In the genomic region with DNA sequence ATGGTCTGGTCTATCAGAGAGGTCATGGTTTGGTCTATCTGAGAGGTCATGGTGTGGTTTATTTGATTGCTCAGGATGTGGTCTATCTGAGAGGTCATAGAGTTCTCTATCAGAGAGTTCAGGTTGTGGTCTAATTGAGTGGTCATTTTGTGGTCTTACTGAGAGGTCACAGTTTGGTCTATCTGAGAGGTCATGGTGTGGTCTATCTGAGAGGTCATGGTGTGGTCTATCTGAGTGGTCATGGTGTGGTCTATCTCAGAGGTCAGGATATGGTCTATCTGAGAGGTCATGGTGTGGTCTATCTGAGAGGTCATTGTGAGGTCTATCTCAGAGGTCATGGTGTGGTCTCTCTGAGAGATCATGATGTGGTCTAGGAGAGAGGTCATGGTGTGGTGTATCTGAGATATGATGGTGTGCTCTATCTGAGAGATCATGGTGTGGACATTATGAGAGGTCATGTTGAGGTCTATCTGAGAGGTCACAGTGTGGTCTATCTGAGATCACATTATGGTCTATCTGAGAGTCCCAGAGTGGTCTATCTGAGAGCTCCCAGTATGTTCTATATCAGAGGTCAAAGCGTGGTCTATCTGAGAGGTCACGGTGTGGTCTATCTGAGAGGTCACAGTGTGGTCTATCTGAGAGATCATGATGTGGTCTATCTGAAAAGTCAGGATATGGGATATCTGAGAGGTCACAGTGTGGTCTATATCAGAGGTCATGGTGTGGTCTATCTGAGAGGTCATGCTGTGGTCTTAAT, we compare ENCODE assay signal across 9 mouse cellular contexts. TPM values are rescaled to one million over a fixed set of nuclear protein-coding genes. Genes with fewer than 3 reads are reported as not detected.
A peak's percentile ranks its signal among the peaks of the same experiment; 100 is the strongest.
DNase-seq lines count a peak whose midpoint lies in the region; ATAC-seq and TF ChIP-seq lines count a peak whose summit lies in the region.
"Had no signal": no experiment of that assay in that cellular context is flagged by ENCODE, and none has a peak within 500 bp of the region (broad histone marks: within the 10 kb centered on the region; RNA-seq: fewer than 3 reads in every experiment).

No protein-coding gene starts in this region.

- no peak for TF ChIP-seq CTCF in kidney, postnatal 0 days (IDR thresholded peaks at IDR 0.05; ENCODE audit: low read depth)
- no peak for TF ChIP-seq CTCF in kidney, adult 2 months (conservative IDR thresholded peaks at IDR 0.05; ENCODE audit: insufficient read depth, insufficient read length, low read depth, low read length)

- no peak overlapping the region for H3K4me3 ChIP-seq in kidney, postnatal 0 days (replicated peaks; ENCODE audit: low read depth, low read length)
- H3K4me3 ChIP-seq in kidney, adult 2 months (ENCODE audit: insufficient read depth, low read depth, low read length) = no peak overlapping the region
- no peak overlapping the region for H3K4me3 ChIP-seq in forebrain, embryonic 14.5 days (ENCODE audit: low read depth, low read length)
- H3K4me3 ChIP-seq in liver, embryonic 13.5 days (replicated peaks) = no peak overlapping the region

- peak; percentile 21 for DNase-seq in kidney, postnatal 0 days (ENCODE audit: low spot score)
- no peak for DNase-seq in kidney, adult 2 months
- DNase-seq in forebrain, embryonic 14.5 days (ENCODE audit: low spot score) = peak; percentile 53
- no peak for DNase-seq in liver, embryonic 13.5 days
- DNase-seq in splenic B cell, adult 2 months (ENCODE audit: low read depth, low spot score) = peak; percentile 60
- DNase-seq in right cerebral cortex, adult 18-20 months = no peak
- DNase-seq in cerebellum, postnatal 25 days = no peak
- no peak for DNase-seq in left cerebral cortex, postnatal 4 days

- no peak overlapping the region for H3K27ac ChIP-seq in kidney, postnatal 0 days
- no peak overlapping the region for H3K27ac ChIP-seq in kidney, adult 2 months (ENCODE audit: insufficient read depth, low read depth, low read length)
- H3K27ac ChIP-seq in forebrain, embryonic 14.5 days (ENCODE audit: low read depth, low read length) = no peak overlapping the region
- no peak overlapping the region for H3K27ac ChIP-seq in liver, embryonic 13.5 days

- TF ChIP-seq POLR2A in kidney, adult 2 months (IDR thresholded peaks at IDR 0.05; ENCODE audit: low read depth, low read length) = no peak

- no peaks in the 10 kb centered on the region for H3K9me3 ChIP-seq in kidney, postnatal 0 days (replicated peaks; ENCODE audit: low read length)
- H3K9me3 ChIP-seq in forebrain, embryonic 14.5 days (replicated peaks; ENCODE audit: control insufficient read depth, low read length) = peaks cover 19% of the 10 kb centered on the region
- H3K9me3 ChIP-seq in liver, embryonic 13.5 days (replicated peaks) = peaks cover 7% of the 10 kb centered on the region; the same call in 1 of the 2 replicates

- peak; percentile 73 for ATAC-seq in kidney, postnatal 0 days (replicated peaks; ENCODE audit: low FRiP score, low read depth)
- peak; percentile 40 for ATAC-seq in forebrain, embryonic 14.5 days
- ATAC-seq in liver, embryonic 13.5 days (ENCODE audit: low read depth) = peak; percentile 59

- H3K4me1 ChIP-seq in kidney, postnatal 0 days (replicated peaks; ENCODE audit: insufficient read depth, low read length) = no peaks in the 10 kb centered on the region
- no peaks in the 10 kb centered on the region for H3K4me1 ChIP-seq in kidney, adult 2 months (ENCODE audit: control insufficient read depth, insufficient read depth, low read length)
- no peaks in the 10 kb centered on the region for H3K4me1 ChIP-seq in forebrain, embryonic 14.5 days (ENCODE audit: control insufficient read depth, insufficient read depth, low read length)
- H3K4me1 ChIP-seq in liver, embryonic 13.5 days (replicated peaks) = no peaks in the 10 kb centered on the region

- no peak overlapping the region for H3K9ac ChIP-seq in kidney, postnatal 0 days (ENCODE audit: low read depth, low read length)
- H3K9ac ChIP-seq in forebrain, embryonic 14.5 days (ENCODE audit: low read length) = no peak overlapping the region
- no peak overlapping the region for H3K9ac ChIP-seq in liver, embryonic 13.5 days

- no peak overlapping the region for H3K4me2 ChIP-seq in kidney, postnatal 0 days (ENCODE audit: low read length)
- H3K4me2 ChIP-seq in forebrain, embryonic 14.5 days (ENCODE audit: low read length) = no peak overlapping the region
- H3K4me2 ChIP-seq in liver, embryonic 13.5 days = no peak overlapping the region

- 86% methylated on average over 2 of the region's 2 CpGs for WGBS in kidney, postnatal 0 days
- 83% methylated on average over 2 of the region's 2 CpGs for WGBS in kidney, adult 2 months
- WGBS in forebrain, embryonic 14.5 days = 89% methylated on average over 2 of the region's 2 CpGs
- WGBS in liver, embryonic 13.5 days (ENCODE audit: insufficient replicate concordance) = 63% methylated on average over 2 of the region's 2 CpGs

- H3K36me3 ChIP-seq in kidney, postnatal 0 days (ENCODE audit: insufficient read depth, low read length) = no peaks in the 10 kb centered on the region
- peaks cover 3% of the 10 kb centered on the region; the same call in 1 of the 2 replicates for H3K36me3 ChIP-seq in kidney, adult 2 months (ENCODE audit: control insufficient read depth, insufficient read depth, low read length)
- H3K36me3 ChIP-seq in forebrain, embryonic 14.5 days (ENCODE audit: control insufficient read depth, insufficient read depth, low read length) = no peaks in the 10 kb centered on the region
- H3K36me3 ChIP-seq in liver, embryonic 13.5 days = no peaks in the 10 kb centered on the region
- no peaks in the 10 kb centered on the region for H3K36me3 ChIP-seq in splenic B cell, adult 2 months (ENCODE audit: control insufficient read depth, insufficient read depth, low read length, poor library complexity, severe bottlenecking)

- no peaks in the 10 kb centered on the region for H3K27me3 ChIP-seq in kidney, postnatal 0 days (ENCODE audit: insufficient read depth, low read length)
- no peaks in the 10 kb centered on the region for H3K27me3 ChIP-seq in kidney, adult 2 months (replicated peaks; ENCODE audit: control insufficient read depth, insufficient read depth, low read length)
- H3K27me3 ChIP-seq in forebrain, embryonic 14.5 days (replicated peaks; ENCODE audit: control insufficient read depth, insufficient read depth, low read length) = no peaks in the 10 kb centered on the region
- no peaks in the 10 kb centered on the region for H3K27me3 ChIP-seq in liver, embryonic 13.5 days
- H3K27me3 ChIP-seq in splenic B cell, adult 2 months (ENCODE audit: control insufficient read depth, insufficient read depth, low read length, poor library complexity, severe bottlenecking) = no peaks in the 10 kb centered on the region

- intact Hi-C loops in left cerebral cortex, postnatal 4 days (cut with DNase I) = no loop called here

RNA-seq across cellular contexts. Expression of a gene that starts 11.8 kb away (rescaled TPM):
- not detected in 2 replicates for polyA plus RNA-seq in kidney, postnatal 0 days (2015; fragmentation: Nextera tagmentation; extraction: Ambion mirVana)
- polyA plus RNA-seq in kidney, adult 2 months (2012; rRNA removed) = not detected in 2 replicates
- not detected in 2 replicates for polyA plus RNA-seq in forebrain, embryonic 14.5 days (2014; fragmentation: Nextera tagmentation; extraction: Ambion mirVana)
- not detected in 2 replicates for polyA plus RNA-seq in liver, embryonic 13.5 days (2015; fragmentation: Nextera tagmentation; extraction: Ambion mirVana)
- total RNA-seq in left cerebral cortex, postnatal 4 days (2021) = not detected
- total RNA-seq: left cerebral cortex, postnatal 10 days had no signal

Comparison
In these comparisons a context has a peak if more than half of its experiments do, and no peak if none do; other contexts are left out.
1. DNase-seq: peak in kidney, postnatal 0 days (single experiment), forebrain, embryonic 14.5 days (single experiment) and splenic B cell, adult 2 months (single experiment); none in kidney, adult 2 months (single experiment), liver, embryonic 13.5 days (single experiment), right cerebral cortex, adult 18-20 months (single experiment), cerebellum, postnatal 25 days (0 of 2) and left cerebral cortex, postnatal 4 days (single experiment).
2. Peak in every context shown above with its lines, with median percentiles within 50 percentile points of each other: ATAC-seq.